Mouse (Mus musculus) liver, embryonic 12.5 days (tissue): Measurements from ENCODE around the gene Spon1. TPM values are rescaled to one million over a fixed set of nuclear protein-coding genes. Genes with fewer than 3 reads are reported as not detected.

Source experiments
- ATAC-seq: fragments of 200-750 bp; cut with Nextera tagmentation; 2 replicates; pipeline ENCODE4 v1.8.0; 2017; ENCODE audit warnings: moderate number of reproducible peaks, mild to moderate bottlenecking, moderate library complexity
- H3K27ac ChIP-seq: fragments of 300-500 bp; sonication (generic); 2 replicates; pipeline ENCODE4 v1.5.1; 2016; ENCODE audit warnings: mild to moderate bottlenecking
- H3K27me3 ChIP-seq: fragments of 300-500 bp; sonication (generic); replicated peaks from 2 replicates; pipeline ENCODE4 v1.6.1; 2016; ENCODE audit warnings: mild to moderate bottlenecking, moderate library complexity
- H3K36me3 ChIP-seq: fragments of 300-500 bp; sonication (generic); 2 replicates; pipeline ENCODE4 v1.6.1; 2016; ENCODE audit warnings: mild to moderate bottlenecking, moderate library complexity
- H3K4me1 ChIP-seq: fragments of 300-500 bp; sonication (generic); 2 replicates; pipeline ENCODE4 v1.6.1; 2016
- H3K4me2 ChIP-seq: fragments of 300-500 bp; sonication (generic); 2 replicates; pipeline ENCODE4 v1.6.1; 2016; ENCODE audit warnings: mild to moderate bottlenecking, moderate library complexity
- H3K4me3 ChIP-seq: fragments of 300-500 bp; sonication (generic); 2 replicates; pipeline ENCODE4 v1.5.1; 2016; ENCODE audit warnings: mild to moderate bottlenecking, moderate library complexity
- H3K9ac ChIP-seq: fragments of 300-500 bp; sonication (generic); 2 replicates; pipeline ENCODE4 v1.6.1; 2016; ENCODE audit warnings: mild to moderate bottlenecking, moderate library complexity
- H3K9me3 ChIP-seq: fragments of 300-500 bp; sonication (generic); replicated peaks from 2 replicates; pipeline ENCODE4 v1.6.1; 2016; ENCODE audit warnings: mild to moderate bottlenecking, moderate library complexity
- WGBS: fragments of 180-500 bp; shearing (Covaris S2); methylation state at CpG from one replicate; pipeline ENCODE4 v1.1.7; 2016; ENCODE audit not compliant: insufficient replicate concordance; 5-methylcytosine and 5-hydroxymethylcytosine counted together
- polyA plus RNA-seq: library from polyadenylated mRNA; unstranded; fragments of >200 nt; fragmentation: Nextera tagmentation; extraction: Ambion mirVana; gene quantifications from 2 replicates; pipeline ENCODE4 v1.2.1, GENCODE M21; 2016

Spon1 gene
- polyA plus RNA-seq, 1 experiment from 2014 or later, result 1.8 TPM

DNA sequence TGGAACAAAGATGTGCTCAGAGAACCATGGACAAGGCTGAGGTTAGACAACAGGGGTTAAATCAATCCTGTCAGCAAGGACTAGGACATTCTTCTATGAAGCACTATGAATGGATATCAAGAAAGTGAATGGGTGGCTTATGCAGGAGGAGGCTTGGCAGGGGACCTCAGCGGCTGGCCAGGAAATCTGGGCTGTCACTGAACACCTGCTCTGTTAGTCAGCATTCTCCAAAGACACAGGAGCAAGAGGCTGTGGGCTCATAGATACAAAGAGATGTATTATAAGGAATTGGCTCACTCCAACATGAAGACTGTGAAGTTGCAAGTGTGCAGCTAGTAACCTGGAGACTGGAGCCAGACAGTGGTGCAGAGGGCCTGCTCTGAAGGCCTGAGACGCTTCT is 154.3 kb downstream of the Spon1 start:
- no peak overlapping the region for H3K4me3 ChIP-seq
- no peaks in the 10 kb centered on the region for H3K27me3 ChIP-seq
- no peaks in the 10 kb centered on the region for H3K9me3 ChIP-seq
- H3K36me3 ChIP-seq, result no peaks in the 10 kb centered on the region
- WGBS, result 56% methylated on average over 2 of the region's 2 CpGs
- no peaks in the 10 kb centered on the region for H3K4me1 ChIP-seq
- no peak overlapping the region for H3K9ac ChIP-seq
- H3K27ac ChIP-seq, result no peak overlapping the region
- no peak for ATAC-seq
- H3K4me2 ChIP-seq, result no peak overlapping the region

DNA sequence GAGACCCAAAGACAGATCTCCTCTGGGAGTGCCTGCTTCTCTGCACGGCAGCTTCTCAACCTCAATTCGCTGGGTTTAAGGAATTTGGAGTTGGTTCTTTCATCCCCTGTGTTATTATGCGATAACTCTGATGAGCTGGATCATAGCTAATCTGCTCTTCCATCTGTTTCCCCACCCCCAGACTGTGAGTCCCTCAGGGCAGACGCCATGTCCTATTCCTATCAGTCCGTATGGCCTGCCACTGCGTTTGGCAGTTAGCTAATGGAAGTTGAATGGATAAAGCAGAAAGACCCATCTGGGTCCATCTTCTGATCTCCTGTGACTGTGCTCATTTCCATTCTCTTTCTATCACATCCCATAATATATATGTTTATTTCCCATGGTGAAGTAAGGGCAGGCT is 158.8 kb downstream of the Spon1 start:
- Histone ChIP-seq H3K36me3 (no peaks in the 10 kb centered on the region), H3K4me2 (no peak overlapping the region), H3K27ac (no peak overlapping the region), H3K9ac (no peak overlapping the region), H3K9me3 (no peaks in the 10 kb centered on the region), H3K4me3 (no peak overlapping the region), H3K4me1 (no peaks in the 10 kb centered on the region), H3K27me3 (no peaks in the 10 kb centered on the region)
- ATAC-seq, result no peak
- WGBS, result 69% methylated on average over 6 of the region's 6 CpGs

GRCm38 (mm10) chr7:113950888-113951287 is 185.1 kb downstream of the Spon1 start:
- no peak for ATAC-seq
- no peaks in the 10 kb centered on the region for H3K4me1 ChIP-seq
- H3K27me3 ChIP-seq, result no peaks in the 10 kb centered on the region
- H3K9me3 ChIP-seq, result no peaks in the 10 kb centered on the region
- no peaks in the 10 kb centered on the region for H3K36me3 ChIP-seq
- H3K4me3 ChIP-seq, result no peak overlapping the region
- H3K27ac ChIP-seq, result no peak overlapping the region
- no peak overlapping the region for H3K4me2 ChIP-seq
- WGBS, result 73% methylated on average over 7 of the region's 7 CpGs
- H3K9ac ChIP-seq, result no peak overlapping the region

- no peak for ATAC-seq
- Histone ChIP-seq H3K36me3 (no peaks in the 10 kb centered on the region), H3K4me2 (no peak overlapping the region), H3K4me1 (no peaks in the 10 kb centered on the region), H3K4me3 (no peak overlapping the region), H3K27me3 (no peaks in the 10 kb centered on the region), H3K27ac (no peak overlapping the region), H3K9me3 (no peaks in the 10 kb centered on the region), H3K9ac (no peak overlapping the region)
- WGBS, result 68% methylated on average over 2 of the region's 2 CpGs
Observed at GRCm38 (mm10) chr7:113955431-113955830, 189.6 kb downstream of the Spon1 start.

DNA sequence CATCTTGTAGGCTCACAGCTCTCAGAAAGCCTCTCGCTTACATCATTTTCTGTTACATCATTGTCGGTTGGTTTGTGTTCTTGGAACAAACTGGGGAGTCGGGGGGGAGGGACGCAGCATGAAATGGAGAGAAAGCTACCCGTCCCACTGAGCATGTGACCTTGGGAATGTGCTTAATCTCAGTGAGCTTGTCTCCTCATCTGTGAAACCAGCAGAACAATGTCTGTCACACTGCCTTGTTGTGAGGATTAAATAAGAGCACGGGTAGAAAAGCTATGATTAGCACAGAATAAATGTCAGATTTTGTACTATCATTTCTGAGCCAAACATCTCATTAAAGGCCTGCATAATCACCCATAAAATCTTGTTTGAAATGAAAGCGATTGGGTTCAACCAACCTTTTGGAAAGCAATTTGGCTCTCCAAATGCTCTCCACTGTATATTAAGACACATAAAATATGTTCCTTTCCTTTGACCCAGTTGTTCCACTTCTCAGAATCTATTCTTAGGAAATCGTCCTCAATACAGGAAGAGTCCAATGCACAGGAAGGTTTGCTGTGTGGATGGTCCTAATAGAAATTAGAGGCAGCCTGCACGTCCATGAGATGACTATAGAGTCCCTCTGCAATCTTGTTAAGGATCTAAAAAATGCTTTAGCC is 195.2 kb downstream of the Spon1 start:
- H3K9ac ChIP-seq, result no peak overlapping the region
- ATAC-seq, result no peak
- H3K4me1 ChIP-seq, result no peaks in the 10 kb centered on the region
- no peaks in the 10 kb centered on the region for H3K9me3 ChIP-seq
- WGBS, result 58% methylated on average over 9 of the region's 9 CpGs
- no peaks in the 10 kb centered on the region for H3K36me3 ChIP-seq
- H3K4me2 ChIP-seq, result no peak overlapping the region
- H3K27me3 ChIP-seq, result no peaks in the 10 kb centered on the region
- H3K4me3 ChIP-seq, result no peak overlapping the region
- no peak overlapping the region for H3K27ac ChIP-seq

- Histone ChIP-seq H3K9ac (no peak overlapping the region), H3K27me3 (no peaks in the 10 kb centered on the region), H3K9me3 (no peaks in the 10 kb centered on the region), H3K27ac (no peak overlapping the region), H3K4me3 (no peak overlapping the region), H3K36me3 (no peaks in the 10 kb centered on the region), H3K4me1 (no peaks in the 10 kb centered on the region), H3K4me2 (no peak overlapping the region)
- no peak for ATAC-seq
- 62% methylated on average over 3 of the region's 3 CpGs for WGBS
Observed at GRCm38 (mm10) chr7:113961500-113961895, 195.7 kb downstream of the Spon1 start.

DNA sequence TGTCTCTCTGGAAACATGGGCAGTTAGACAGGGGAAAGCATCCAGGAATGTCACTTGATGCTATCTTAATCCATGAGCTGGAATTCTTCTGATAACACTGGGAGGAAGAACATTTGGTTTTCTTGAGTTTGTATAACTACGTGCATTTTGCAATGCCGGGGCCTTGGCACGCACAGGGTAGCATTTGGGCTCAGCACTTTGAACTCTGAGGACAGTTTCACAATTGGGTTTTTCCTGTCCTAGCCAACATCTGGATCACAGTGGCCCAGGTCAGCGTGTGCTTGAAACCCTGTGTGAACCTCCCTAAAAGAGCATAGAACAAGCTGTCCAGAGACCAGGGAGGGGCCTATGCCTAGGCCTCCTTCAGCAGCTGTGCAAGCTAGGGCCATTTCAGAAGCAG is 196.3 kb downstream of the Spon1 start:
- H3K4me2 ChIP-seq, result no peak overlapping the region
- WGBS, result 84% methylated on average over 4 of the region's 4 CpGs
- H3K4me1 ChIP-seq, result no peaks in the 10 kb centered on the region

GRCm38 (mm10) chr7:113963766-113964165 is 198.0 kb downstream of the Spon1 start:
- Histone ChIP-seq H3K9me3 (no peaks in the 10 kb centered on the region), H3K4me3 (no peak overlapping the region), H3K9ac (no peak overlapping the region), H3K27ac (no peak overlapping the region), H3K27me3 (no peaks in the 10 kb centered on the region), H3K36me3 (no peaks in the 10 kb centered on the region), H3K4me1 (no peaks in the 10 kb centered on the region), H3K4me2 (no peak overlapping the region)
- WGBS, result 57% methylated on average over 4 of the region's 4 CpGs
- no peak for ATAC-seq

More for the DNA sequence above, 196.3 kb downstream of the Spon1 start:
- Histone ChIP-seq H3K27me3 (no peaks in the 10 kb centered on the region), H3K9me3 (no peaks in the 10 kb centered on the region), H3K36me3 (no peaks in the 10 kb centered on the region), H3K4me3 (no peak overlapping the region), H3K27ac (no peak overlapping the region), H3K9ac (no peak overlapping the region)
- ATAC-seq, result no peak

GRCm38 (mm10) chr7:113965625-113966024 is 199.8 kb downstream of the Spon1 start:
- 68% methylated on average over 8 of the region's 8 CpGs for WGBS
- Histone ChIP-seq H3K4me2 (no peak overlapping the region), H3K27ac (no peak overlapping the region), H3K9ac (no peak overlapping the region), H3K4me3 (no peak overlapping the region), H3K36me3 (no peaks in the 10 kb centered on the region), H3K27me3 (no peaks in the 10 kb centered on the region), H3K4me1 (no peaks in the 10 kb centered on the region), H3K9me3 (no peaks in the 10 kb centered on the region)
- ATAC-seq, result no peak

DNA sequence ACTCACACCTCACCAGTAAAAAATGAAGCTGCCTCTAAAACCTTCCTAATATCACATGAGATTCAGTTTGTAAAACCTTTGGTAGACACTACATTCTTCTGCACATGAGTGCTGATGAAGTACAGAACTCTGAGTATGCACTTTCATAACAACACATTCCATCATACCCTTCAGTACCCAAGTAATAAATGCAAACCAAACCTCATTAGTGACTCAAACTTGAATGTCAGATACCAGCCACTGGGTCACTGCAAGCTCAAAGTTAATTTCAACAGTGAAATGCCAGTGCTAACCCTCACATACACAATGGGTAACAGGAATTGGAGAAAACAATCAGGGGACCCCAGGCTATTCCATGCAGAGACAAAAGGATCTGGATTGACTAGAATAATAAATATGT is 203.4 kb downstream of the Spon1 start:
- H3K27me3 ChIP-seq, result no peaks in the 10 kb centered on the region
- no peaks in the 10 kb centered on the region for H3K4me1 ChIP-seq
- H3K4me3 ChIP-seq, result no peak overlapping the region
- no peak overlapping the region for H3K27ac ChIP-seq
- peaks cover 15% of the 10 kb centered on the region for H3K9me3 ChIP-seq
- no peak for ATAC-seq
- H3K9ac ChIP-seq, result no peak overlapping the region
- H3K4me2 ChIP-seq, result no peak overlapping the region
- H3K36me3 ChIP-seq, result no peaks in the 10 kb centered on the region

GRCm38 (mm10) chr7:113972536-113972935 is 206.7 kb downstream of the Spon1 start:
- Histone ChIP-seq H3K4me1 (no peaks in the 10 kb centered on the region), H3K36me3 (no peaks in the 10 kb centered on the region), H3K27ac (no peak overlapping the region), H3K4me3 (no peak overlapping the region), H3K9me3 (peaks cover 15% of the 10 kb centered on the region), H3K27me3 (no peaks in the 10 kb centered on the region), H3K9ac (no peak overlapping the region), H3K4me2 (no peak overlapping the region)
- ATAC-seq, result no peak
- 65% methylated on average over 4 of the region's 4 CpGs for WGBS

DNA sequence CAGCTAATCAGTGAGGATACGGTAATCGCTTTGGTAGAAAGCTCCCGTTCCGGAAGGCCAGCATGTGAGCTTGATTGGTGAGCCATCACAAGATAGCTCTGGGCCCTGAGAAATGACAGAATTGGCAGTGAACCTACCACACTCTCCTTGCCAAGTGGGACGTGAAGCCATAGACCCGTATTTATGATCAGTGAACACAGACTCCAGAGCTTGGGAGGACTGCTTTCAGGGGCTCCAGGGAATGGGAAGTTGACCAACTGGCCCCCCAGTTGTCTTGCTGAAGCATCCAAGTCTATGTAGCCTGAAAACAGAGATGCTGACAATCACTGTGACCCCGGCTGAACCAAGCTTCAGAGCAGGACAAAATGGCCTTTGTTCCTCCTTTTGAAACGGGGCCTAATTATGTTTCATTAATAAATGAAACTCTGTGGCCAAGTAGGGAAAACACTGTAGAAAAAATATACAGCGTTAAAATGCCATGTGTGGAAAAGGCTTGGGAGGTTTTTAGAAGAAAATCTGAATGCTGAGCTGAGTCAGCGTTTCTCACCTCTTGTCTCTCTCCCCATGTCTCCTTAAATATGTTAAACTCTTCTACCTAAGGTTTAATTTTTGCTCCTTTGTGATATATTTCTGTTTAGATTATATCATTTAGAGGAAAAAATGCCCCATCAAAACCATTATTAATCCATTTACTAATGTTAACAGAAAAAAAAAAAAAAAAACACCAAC is 220.8 kb downstream of the Spon1 start:
- H3K36me3 ChIP-seq, result no peaks in the 10 kb centered on the region
- H3K9ac ChIP-seq, result no peak overlapping the region
- H3K27ac ChIP-seq, result no peak overlapping the region
- no peaks in the 10 kb centered on the region for H3K4me1 ChIP-seq
- H3K27me3 ChIP-seq, result no peaks in the 10 kb centered on the region
- H3K9me3 ChIP-seq, result no peaks in the 10 kb centered on the region; the same call in 1 of the 2 replicates
- WGBS, result 72% methylated on average over 10 of the region's 10 CpGs
- no peak for ATAC-seq
- H3K4me3 ChIP-seq, result no peak overlapping the region
- H3K4me2 ChIP-seq, result no peak overlapping the region

DNA sequence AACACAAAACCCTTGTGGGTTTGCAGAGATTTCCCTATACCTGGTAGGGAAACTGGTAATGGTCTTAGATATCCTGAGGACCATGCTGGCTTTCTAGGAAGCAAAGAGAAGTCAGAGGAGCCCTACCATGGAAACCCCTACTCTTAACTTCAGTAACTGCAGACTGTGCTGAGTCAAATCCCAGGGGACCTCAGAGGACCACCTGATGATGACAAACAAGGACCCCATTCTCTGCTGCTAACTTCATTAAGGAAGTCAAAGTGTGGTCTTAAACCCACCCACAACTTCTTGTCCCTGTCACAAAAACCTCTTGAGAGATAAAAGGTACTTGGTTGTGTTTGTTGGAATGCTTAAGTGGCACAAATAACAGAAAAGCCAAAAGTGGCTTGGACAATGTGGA is 222.4 kb downstream of the Spon1 start:
- Histone ChIP-seq H3K27ac (no peak overlapping the region), H3K27me3 (no peaks in the 10 kb centered on the region)

More for the DNA sequence above, 222.4 kb downstream of the Spon1 start:
- Histone ChIP-seq H3K4me1 (no peaks in the 10 kb centered on the region), H3K4me2 (no peak overlapping the region), H3K9me3 (no peaks in the 10 kb centered on the region; the same call in 1 of the 2 replicates), H3K36me3 (no peaks in the 10 kb centered on the region), H3K4me3 (no peak overlapping the region), H3K9ac (no peak overlapping the region)
- no peak for ATAC-seq
